Mouse (Mus musculus): Measurements from ENCODE around the gene Rnh1.

Gene Rnh1

GRCm38 (mm10) chr7:141172116-141173006 lies at the start of gene Rnh1:
Gene Rnh1, minus strand, starts transcription at chr7:141172857.
- in situ Hi-C loops (cut with MboI, MseI), result loop anchor here (10.0 kb wide), 1 partner anchor 78 kb away; no protein-coding TSS in a partner anchor

- in situ Hi-C loops (cut with MboI, MseI), result no loop called here
Observed at GRCm38 (mm10) chr7:141222126-141222467, 49.4 kb upstream of the Rnh1 start.

- in situ Hi-C loops (cut with MboI, MseI), result no loop called here
Observed at GRCm38 (mm10) chr7:141221249-141222125, 48.8 kb upstream of the Rnh1 start.

GRCm38 (mm10) chr7:141220377-141220776 lies 47.7 kb upstream of the Rnh1 start:
- in situ Hi-C loops (cut with MboI, MseI), result no loop called here

GRCm38 (mm10) chr7:141219558-141220099 lies 47.0 kb upstream of the Rnh1 start:
- in situ Hi-C loops (cut with MboI, MseI), result no loop called here

- in situ Hi-C loops (cut with MboI, MseI), result no loop called here
Observed at GRCm38 (mm10) chr7:141218557-141219133, 46.0 kb upstream of the Rnh1 start.

- in situ Hi-C loops (cut with MboI, MseI), result no loop called here
Observed at GRCm38 (mm10) chr7:141218141-141218540, 45.5 kb upstream of the Rnh1 start.

GRCm38 (mm10) chr7:141217343-141218013 lies 44.8 kb upstream of the Rnh1 start:
- in situ Hi-C loops (cut with MboI, MseI), result no loop called here

- in situ Hi-C loops (cut with MboI, MseI), result no loop called here
Observed at GRCm38 (mm10) chr7:141216894-141217293, 44.2 kb upstream of the Rnh1 start.

- in situ Hi-C loops (cut with MboI, MseI), result no loop called here
Observed at GRCm38 (mm10) chr7:141215880-141216733, 43.5 kb upstream of the Rnh1 start.

- in situ Hi-C loops (cut with MboI, MseI), result no loop called here
Observed at GRCm38 (mm10) chr7:141215101-141215879, 42.6 kb upstream of the Rnh1 start, which contains the start of gene Rassf7. Gene Rassf7, plus strand, starts transcription at chr7:141215860.

GRCm38 (mm10) chr7:141214310-141214709 lies 41.7 kb upstream of the Rnh1 start:
- in situ Hi-C loops (cut with MboI, MseI), result no loop called here

- in situ Hi-C loops (cut with MboI, MseI), result no loop called here
Observed at GRCm38 (mm10) chr7:141213605-141214235, 41.1 kb upstream of the Rnh1 start, which contains the start of gene Lmntd2. Gene Lmntd2, minus strand, starts transcription at chr7:141214080.

- in situ Hi-C loops (cut with MboI, MseI), result no loop called here
Observed at GRCm38 (mm10) chr7:141213133-141213532, 40.5 kb upstream of the Rnh1 start.

- in situ Hi-C loops (cut with MboI, MseI), result no loop called here
Observed at GRCm38 (mm10) chr7:141210606-141211131, 38.0 kb upstream of the Rnh1 start.

- in situ Hi-C loops (cut with MboI, MseI), result no loop called here
Observed at GRCm38 (mm10) chr7:141210137-141210536, 37.5 kb upstream of the Rnh1 start.

GRCm38 (mm10) chr7:141209526-141209925 lies 36.9 kb upstream of the Rnh1 start:
- in situ Hi-C loops (cut with MboI, MseI), result no loop called here

GRCm38 (mm10) chr7:141206182-141206937 lies 33.7 kb upstream of the Rnh1 start:
- in situ Hi-C loops (cut with MboI, MseI), result no loop called here
